Mouse (Mus musculus): ENCODE measurements around the gene Exd1.

GRCm38 (mm10) chr2:119566182-119566855 is 18.9 kb upstream of the Exd1 start:
- TF ChIP-seq CTCF (IDR thresholded peaks at IDR 0.05; ENCODE audit: control insufficient read depth, insufficient read depth, insufficient read length) (no peak), USF1 (IDR thresholded peaks at IDR 0.05; ENCODE audit: low read depth) (no peak), MAX (IDR thresholded peaks at IDR 0.05) (no peak), MYOD1 (IDR thresholded peaks at IDR 0.05; ENCODE audit: control insufficient read depth, insufficient read length, low read depth) (no peak)
